Mouse (Mus musculus) liver, embryonic 11.5 days (tissue): ENCODE results near the gene Atp8a2. TPM values are rescaled to one million over a fixed set of nuclear protein-coding genes. Genes with fewer than 3 reads are reported as not detected.
A peak's percentile ranks its signal among the peaks of the same experiment; 100 is the strongest.

Experiments
- ATAC-seq: fragments of 200-750 bp; cut with Nextera tagmentation; replicated peaks from 2 replicates; pipeline ENCODE4 v1.8.0; 2017; ENCODE audit warnings: moderate number of reproducible peaks, mild to moderate bottlenecking, moderate TSS enrichment, moderate library complexity; ENCODE audit not compliant: low FRiP score
- DNase-seq: peaks from one replicate; pipeline ENCODE4 v3.0.0-alpha.2; 2017; ENCODE audit warnings: low spot score
- H3K27ac ChIP-seq: fragments of 300-500 bp; sonication (generic); 2 replicates; pipeline ENCODE4 v1.5.1; 2014; ENCODE audit warnings: mild to moderate bottlenecking, low read depth, low read length, control low read depth
- H3K27me3 ChIP-seq: fragments of 300-500 bp; sonication (generic); replicated peaks from 2 replicates; pipeline ENCODE4 v1.6.1; 2014; ENCODE audit warnings: low read length, mixed read lengths; ENCODE audit not compliant: control insufficient read depth, insufficient read depth
- H3K36me3 ChIP-seq: fragments of 300-500 bp; sonication (generic); 2 replicates; pipeline ENCODE4 v1.6.1; 2014; ENCODE audit warnings: mild to moderate bottlenecking, low read length, moderate library complexity, mixed read lengths; ENCODE audit not compliant: control insufficient read depth, insufficient read depth
- H3K4me1 ChIP-seq: fragments of 300-500 bp; sonication (generic); replicated peaks from 2 replicates; pipeline ENCODE4 v1.6.1; 2014; ENCODE audit warnings: low read length, mixed read lengths; ENCODE audit not compliant: control insufficient read depth, insufficient read depth
- H3K4me2 ChIP-seq: fragments of 300-500 bp; sonication (generic); 2 replicates; pipeline ENCODE4 v1.6.1; 2014; ENCODE audit warnings: mild to moderate bottlenecking, control low read depth, moderate library complexity
- H3K4me3 ChIP-seq: fragments of 300-500 bp; sonication (generic); 2 replicates; pipeline ENCODE4 v1.5.1; 2014; ENCODE audit warnings: low read depth, low read length, control low read depth
- H3K9ac ChIP-seq: fragments of 300-500 bp; sonication (generic); 2 replicates; pipeline ENCODE4 v1.6.1; 2014; ENCODE audit warnings: low read depth, low read length, control low read depth
- H3K9me3 ChIP-seq: fragments of 300-500 bp; sonication (generic); 2 replicates; pipeline ENCODE4 v1.6.1; 2016; ENCODE audit warnings: low read length, inconsistent platforms, mixed read lengths; ENCODE audit not compliant: control insufficient read depth
- WGBS: fragments of 180-500 bp; shearing (Covaris S2); extraction: QIAGEN DNeasy Blood & Tissue Kit; methylation state at CpG from one replicate; pipeline ENCODE4 v1.1.7; 2014; 5-methylcytosine and 5-hydroxymethylcytosine counted together
- polyA plus RNA-seq: library from polyadenylated mRNA; unstranded; fragments of >200 nt; fragmentation: Nextera tagmentation; extraction: Ambion mirVana; gene quantifications from 2 replicates; pipeline ENCODE4 v1.2.1, GENCODE M21; 2014

Gene Atp8a2
- polyA plus RNA-seq, 1 experiment from 2014 or later: 2.2 TPM

GRCm38 (mm10) chr14:59967847-59968550, 229.0 kb downstream of the Atp8a2 start:
- H3K4me3 ChIP-seq: no peak overlapping the region
- no peak for DNase-seq
- no peak overlapping the region for H3K27ac ChIP-seq
- H3K9ac ChIP-seq: no peak overlapping the region
- H3K9me3 ChIP-seq: no peaks in the 10 kb centered on the region
- no peaks in the 10 kb centered on the region for H3K4me1 ChIP-seq
- no peaks in the 10 kb centered on the region for H3K36me3 ChIP-seq
- H3K27me3 ChIP-seq: no peaks in the 10 kb centered on the region
- 54% methylated on average over 8 of the region's 8 CpGs for WGBS
- no peak overlapping the region for H3K4me2 ChIP-seq
- ATAC-seq: no peak

- Histone ChIP-seq H3K4me1 (no peaks in the 10 kb centered on the region), H3K4me3 (no peak overlapping the region), H3K4me2 (no peak overlapping the region), H3K36me3 (no peaks in the 10 kb centered on the region), H3K27me3 (no peaks in the 10 kb centered on the region), H3K27ac (no peak overlapping the region), H3K9me3 (no peaks in the 10 kb centered on the region), H3K9ac (no peak overlapping the region)
- 89% methylated on average over 4 of the region's 4 CpGs for whole genome bisulfite sequencing
- ATAC-seq (no peak), DNase-seq (no peak)
These were observed 230.0 kb downstream of the Atp8a2 start for GRCm38 (mm10) chr14:59966981-59967380.

DNA sequence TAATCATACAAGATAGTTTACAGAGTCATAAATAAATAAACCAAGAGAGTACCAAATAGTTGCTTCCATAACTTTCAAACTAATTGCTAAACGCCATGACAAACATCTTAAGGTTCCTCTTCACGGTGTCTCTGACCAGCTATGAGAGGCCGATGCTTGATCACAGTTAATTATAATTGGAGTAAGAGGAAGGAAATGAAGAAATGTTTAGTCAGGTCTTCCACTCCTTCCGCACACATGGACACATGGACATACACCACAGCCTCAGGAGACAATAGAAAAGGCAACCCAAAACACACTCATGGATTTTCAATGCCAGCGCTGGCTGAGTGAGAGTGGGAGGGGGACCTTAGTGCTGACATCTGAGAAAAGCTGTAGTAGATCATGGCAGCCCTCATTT, 232.4 kb downstream of the Atp8a2 start:
- Histone ChIP-seq H3K4me2 (no peak overlapping the region), H3K4me3 (no peak overlapping the region), H3K9me3 (no peaks in the 10 kb centered on the region), H3K9ac (no peak overlapping the region), H3K27ac (no peak overlapping the region), H3K4me1 (no peaks in the 10 kb centered on the region), H3K27me3 (no peaks in the 10 kb centered on the region), H3K36me3 (no peaks in the 10 kb centered on the region)
- ATAC-seq (no peak), DNase-seq (no peak)
- 81% methylated on average over 5 of the region's 5 CpGs for WGBS

GRCm38 (mm10) chr14:59960961-59961360, 236.0 kb downstream of the Atp8a2 start:
- no peak for DNase-seq
- Histone ChIP-seq H3K9me3 (no peaks in the 10 kb centered on the region), H3K4me3 (no peak overlapping the region), H3K4me2 (no peak overlapping the region), H3K4me1 (no peaks in the 10 kb centered on the region), H3K27ac (no peak overlapping the region), H3K36me3 (no peaks in the 10 kb centered on the region), H3K9ac (no peak overlapping the region), H3K27me3 (no peaks in the 10 kb centered on the region)
- ATAC-seq: no peak
- 62% methylated on average over 8 of the region's 9 CpGs for WGBS

- no peak overlapping the region for H3K4me2 ChIP-seq
- no peaks in the 10 kb centered on the region for H3K36me3 ChIP-seq
- WGBS: 73% methylated on average over 9 of the region's 9 CpGs
- H3K9ac ChIP-seq: no peak overlapping the region
- no peaks in the 10 kb centered on the region for H3K9me3 ChIP-seq
- no peak overlapping the region for H3K4me3 ChIP-seq
- no peaks in the 10 kb centered on the region for H3K27me3 ChIP-seq
- no peaks in the 10 kb centered on the region for H3K4me1 ChIP-seq
- H3K27ac ChIP-seq: no peak overlapping the region
- no peak for ATAC-seq
- no peak for DNase-seq
These were observed 236.6 kb downstream of the Atp8a2 start for GRCm38 (mm10) chr14:59960214-59960890.

GRCm38 (mm10) chr14:59959723-59960122, 237.3 kb downstream of the Atp8a2 start:
- Histone ChIP-seq H3K4me3 (no peak overlapping the region), H3K4me2 (no peak overlapping the region), H3K27ac (no peak overlapping the region), H3K9ac (no peak overlapping the region), H3K27me3 (no peaks in the 10 kb centered on the region), H3K36me3 (no peaks in the 10 kb centered on the region), H3K9me3 (no peaks in the 10 kb centered on the region), H3K4me1 (no peaks in the 10 kb centered on the region)
- ATAC-seq (no peak), DNase-seq (no peak)
- WGBS: 54% methylated on average over 8 of the region's 8 CpGs

GRCm38 (mm10) chr14:59949983-59950382, 247.0 kb downstream of the Atp8a2 start:
- H3K27me3 ChIP-seq: no peaks in the 10 kb centered on the region
- no peak for ATAC-seq
- H3K4me1 ChIP-seq: no peaks in the 10 kb centered on the region
- H3K4me3 ChIP-seq: no peak overlapping the region
- WGBS: 40% methylated on average over 5 of the region's 5 CpGs
- H3K36me3 ChIP-seq: no peaks in the 10 kb centered on the region
- no peak overlapping the region for H3K9ac ChIP-seq
- no peak overlapping the region for H3K4me2 ChIP-seq
- DNase-seq: no peak
- no peak overlapping the region for H3K27ac ChIP-seq
- H3K9me3 ChIP-seq: no peaks in the 10 kb centered on the region

DNA sequence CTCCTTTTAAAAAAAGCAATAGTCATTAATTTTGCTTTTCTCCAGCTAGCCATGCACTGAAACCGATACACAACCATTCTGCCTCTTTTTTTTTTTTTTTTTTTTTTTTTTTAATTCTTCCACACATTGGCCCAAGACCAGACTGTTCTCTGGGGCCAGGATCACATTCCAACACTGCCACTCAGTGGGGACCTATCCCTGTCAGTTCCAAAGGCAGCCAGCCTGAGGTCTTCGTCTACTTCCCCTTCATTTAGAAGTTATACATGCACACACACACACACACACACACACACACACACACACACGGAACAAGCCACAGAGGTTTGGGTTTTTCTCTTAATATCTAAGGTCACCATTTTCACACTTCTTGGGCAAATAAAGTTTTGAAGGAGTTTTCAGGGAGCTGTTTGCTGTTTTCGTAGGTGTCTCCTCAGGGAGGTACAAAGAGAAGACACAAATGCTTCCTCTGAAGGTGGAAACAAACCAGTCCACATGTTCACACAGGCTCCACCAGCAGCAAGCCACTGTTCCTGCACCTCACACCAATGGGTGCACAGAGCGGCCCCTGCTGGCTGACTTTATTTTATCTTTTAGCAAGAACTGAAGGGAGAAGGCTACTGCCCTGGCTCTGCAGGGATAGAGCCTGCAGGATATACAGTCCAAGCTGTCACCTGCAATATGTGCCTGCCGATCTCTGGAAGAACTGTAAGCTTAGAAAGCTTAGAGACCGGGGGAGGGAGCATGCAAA, 253.9 kb downstream of the Atp8a2 start:
- Histone ChIP-seq H3K9me3 (no peaks in the 10 kb centered on the region), H3K36me3 (no peaks in the 10 kb centered on the region), H3K27me3 (no peaks in the 10 kb centered on the region), H3K4me1 (no peaks in the 10 kb centered on the region), H3K4me2 (no peak overlapping the region), H3K9ac (no peak overlapping the region), H3K4me3 (no peak overlapping the region), H3K27ac (no peak overlapping the region)
- WGBS: 31% methylated on average over 7 of the region's 7 CpGs
- DNase-seq: peak; percentile 55
- ATAC-seq: no peak; the same call in 1 of the 2 replicates
